Mouse (Mus musculus): ENCODE data around the gene Mical3. TPM values are rescaled to one million over a fixed set of nuclear protein-coding genes. Genes with fewer than 3 reads are reported as not detected.
A peak's percentile ranks its signal among the peaks of the same experiment; 100 is the strongest.

The Mical3 gene
- total RNA-seq, 2 experiments from 2014 or later, result 65.2 to 82.4 TPM

DNA sequence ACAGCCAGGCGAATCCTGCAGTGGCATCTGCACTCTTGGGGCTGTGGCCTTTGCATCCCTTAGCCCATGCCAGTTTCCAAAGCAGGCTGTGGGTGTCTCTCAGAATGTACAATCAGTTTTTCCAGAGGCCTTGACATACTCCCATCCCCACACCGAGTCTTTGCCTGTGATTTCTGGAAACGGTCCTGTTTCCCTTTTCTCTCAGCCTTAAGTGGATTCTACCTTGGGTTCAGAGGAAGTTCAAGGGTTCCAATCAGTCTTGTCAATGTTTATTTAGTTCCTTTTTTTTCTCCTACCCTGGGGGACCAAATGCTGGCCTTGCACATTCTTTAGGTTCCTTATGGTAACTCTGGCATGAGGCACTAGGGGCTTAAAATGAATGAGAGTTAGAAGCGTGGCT lies 16.0 kb upstream of the Mical3 start:
- no peak for DNase-seq

DNA sequence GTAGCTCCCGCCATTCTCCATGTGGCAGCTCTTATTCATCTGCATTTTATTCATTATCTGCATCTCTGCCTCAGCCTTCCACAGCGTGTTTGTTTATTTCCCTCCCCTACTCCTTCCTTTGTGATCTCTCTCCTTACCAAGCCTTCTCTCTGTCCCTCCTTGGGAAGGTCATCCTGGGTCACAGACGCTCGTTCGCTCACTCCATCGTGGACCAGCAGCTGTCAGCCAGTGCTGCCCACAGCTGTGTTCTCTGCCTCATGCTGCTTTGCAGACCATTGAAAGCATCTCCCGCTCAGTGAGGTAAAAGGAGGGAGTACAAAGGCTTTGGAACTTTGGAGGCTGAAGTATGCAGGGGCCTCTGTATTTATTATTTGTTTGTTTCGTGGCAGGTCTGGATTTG lies 15.1 kb upstream of the Mical3 start:
- no peak for DNase-seq

DNA sequence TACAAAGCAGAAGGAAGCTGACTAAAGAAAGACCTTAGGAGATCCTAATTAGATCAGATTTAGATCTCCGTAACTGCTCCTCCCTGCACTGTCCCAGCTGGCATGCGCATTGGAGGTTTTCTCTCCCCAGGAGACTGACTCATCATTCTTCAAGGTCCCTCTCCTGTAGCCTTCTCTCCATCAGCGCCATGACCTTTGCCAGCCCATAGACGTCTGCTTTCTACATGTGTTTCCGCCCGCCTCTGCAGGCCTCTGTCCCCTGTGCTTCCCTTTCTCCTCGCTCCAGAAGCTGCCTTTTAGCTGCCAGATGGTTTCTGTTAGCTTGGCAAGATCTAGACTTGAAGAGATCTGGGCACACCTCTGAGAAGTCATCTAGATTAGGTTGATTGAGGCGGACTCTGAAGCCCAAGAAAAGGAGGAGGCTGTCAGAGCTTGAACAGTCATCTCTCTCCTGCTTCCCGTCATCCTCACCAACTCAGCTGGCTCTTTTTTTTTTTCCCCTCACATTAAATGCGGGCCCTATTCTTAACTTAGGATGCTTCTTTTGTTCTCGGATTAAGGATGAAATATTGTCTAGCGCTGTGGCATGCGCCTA lies 14.3 kb upstream of the Mical3 start:
- DNase-seq, result no peak

DNA sequence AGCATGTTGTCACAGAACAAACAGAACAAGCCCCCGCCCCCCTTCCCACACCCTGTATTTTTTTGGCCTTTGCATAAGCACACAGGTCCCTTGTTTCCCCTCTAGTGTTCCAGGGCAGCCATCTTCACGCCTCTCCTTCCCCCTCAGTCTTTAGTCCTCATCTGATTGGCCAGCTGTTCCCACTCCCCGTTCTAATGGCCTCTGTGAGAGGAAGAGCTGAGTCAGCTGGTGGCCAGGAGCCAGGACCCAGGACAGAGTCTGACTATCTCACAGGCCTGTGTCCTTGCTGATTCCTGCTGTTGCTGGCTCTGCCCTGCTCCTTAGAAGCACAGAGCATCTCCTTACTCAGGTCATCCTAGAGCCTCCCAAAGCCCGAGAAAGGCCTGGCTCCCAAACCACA lies 13.3 kb upstream of the Mical3 start:
- peak; percentile 70 for DNase-seq

DNA sequence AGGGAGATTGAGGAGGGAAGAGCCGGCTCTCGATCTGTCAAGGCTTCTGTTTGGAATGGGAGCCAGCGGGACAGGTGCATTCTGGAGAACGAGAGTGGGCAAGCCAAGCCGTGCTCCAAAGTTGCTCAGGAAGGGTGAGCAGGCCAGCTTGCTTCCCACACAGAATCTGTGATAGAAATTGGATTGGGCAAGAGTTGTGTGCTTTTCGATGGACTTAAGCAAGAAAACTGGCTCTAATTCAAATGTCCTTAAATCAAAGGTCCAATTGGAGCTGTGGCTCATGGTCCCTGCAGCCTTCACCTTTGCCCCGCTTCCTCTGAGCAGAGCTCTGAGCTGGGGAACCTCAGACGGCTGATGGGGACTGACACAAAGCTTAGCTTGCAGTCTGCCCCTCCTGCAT lies 12.6 kb upstream of the Mical3 start:
- DNase-seq, result no peak

DNA sequence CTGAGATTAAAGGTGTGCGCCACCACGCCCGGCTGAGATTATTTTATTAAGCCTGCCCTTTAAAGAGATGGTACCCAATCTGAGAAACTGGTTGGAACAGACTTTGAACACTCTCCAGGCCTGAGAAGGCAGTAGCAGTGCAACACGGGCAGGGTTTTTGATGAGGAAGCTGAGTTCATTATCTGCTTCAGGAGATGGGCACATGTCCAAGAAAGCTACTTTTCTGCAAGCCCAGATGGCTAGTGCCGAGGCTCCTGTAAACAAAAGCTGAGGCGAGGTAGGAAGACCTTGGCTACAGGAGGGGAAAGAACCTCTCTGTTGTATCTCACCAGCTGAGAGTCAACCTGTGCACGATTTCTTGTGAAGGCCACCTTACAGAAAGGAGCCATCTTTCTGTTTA lies 11.5 kb upstream of the Mical3 start:
- no peak for DNase-seq

DNA sequence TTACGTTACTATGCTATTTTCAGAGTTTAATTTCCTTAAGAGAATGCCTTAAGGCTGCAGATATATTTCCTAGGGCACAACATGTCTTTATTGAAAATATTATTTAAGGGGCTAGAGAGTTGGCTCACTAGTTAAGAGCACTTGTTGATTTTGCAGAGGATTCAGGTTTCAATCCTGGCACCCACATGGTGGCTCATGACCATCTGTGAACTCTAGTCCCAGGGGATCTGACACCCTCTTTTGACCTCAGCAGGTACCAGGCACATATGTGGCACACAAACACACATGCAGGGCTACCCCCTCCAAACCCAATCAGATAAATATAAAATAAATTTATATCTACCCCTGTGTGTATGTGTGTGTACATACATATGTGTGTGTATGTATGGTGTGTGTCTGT lies 8.5 kb upstream of the Mical3 start:
- DNase-seq, result no peak

DNA sequence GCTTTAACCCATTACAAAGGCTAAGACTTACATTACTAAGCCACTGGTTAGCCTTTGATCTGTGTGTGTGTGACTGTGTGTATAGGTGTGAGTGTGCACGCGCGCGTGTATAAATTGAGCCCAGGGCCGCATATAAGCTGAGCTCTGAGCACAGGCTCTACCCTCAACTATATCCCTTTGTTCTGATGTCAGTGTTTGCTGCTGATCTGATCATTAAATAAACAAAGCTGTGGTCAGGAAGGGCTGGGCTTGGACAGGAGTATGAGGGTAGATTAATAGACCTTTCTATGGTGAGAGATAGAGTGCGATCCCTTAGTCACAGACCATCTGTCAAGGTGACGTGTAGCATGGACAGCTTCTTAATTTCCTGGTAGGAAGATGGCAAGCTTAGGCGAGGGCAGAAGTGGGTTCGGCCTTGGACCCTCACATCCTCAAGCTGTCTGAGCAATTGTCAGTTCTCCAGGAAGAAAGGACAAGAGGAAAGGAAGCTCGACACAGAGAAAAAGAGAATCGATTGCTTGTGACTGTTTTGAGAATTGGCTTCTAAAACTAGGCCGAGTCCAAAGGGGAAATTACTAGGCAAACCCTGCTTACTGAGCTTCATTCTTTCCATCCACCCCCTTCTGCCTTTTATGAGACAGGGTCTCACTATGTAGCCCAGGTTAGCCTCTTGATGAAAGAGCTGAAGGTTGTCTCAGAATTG lies 7.7 kb upstream of the Mical3 start:
- no peak for DNase-seq

DNA sequence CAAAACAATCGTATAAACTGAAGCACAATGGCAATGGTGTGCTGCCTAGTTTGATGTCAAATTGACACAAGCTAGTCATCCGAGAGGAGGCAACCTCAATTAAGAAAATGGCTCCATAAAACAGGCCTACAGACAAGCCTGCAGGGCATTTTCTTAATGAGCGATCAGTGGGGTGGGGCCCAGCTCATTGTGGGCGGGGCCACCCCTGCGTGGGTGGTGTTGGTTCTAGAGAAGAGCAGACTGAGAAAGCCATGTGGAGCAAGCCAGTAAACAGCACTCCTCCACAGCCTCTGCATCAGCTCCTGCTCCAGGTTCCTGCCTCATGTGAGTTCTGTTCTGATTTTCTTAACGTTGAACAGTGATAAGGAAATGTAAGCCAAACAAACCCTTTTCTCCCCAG lies 6.4 kb upstream of the Mical3 start:
- DNase-seq, result no peak

DNA sequence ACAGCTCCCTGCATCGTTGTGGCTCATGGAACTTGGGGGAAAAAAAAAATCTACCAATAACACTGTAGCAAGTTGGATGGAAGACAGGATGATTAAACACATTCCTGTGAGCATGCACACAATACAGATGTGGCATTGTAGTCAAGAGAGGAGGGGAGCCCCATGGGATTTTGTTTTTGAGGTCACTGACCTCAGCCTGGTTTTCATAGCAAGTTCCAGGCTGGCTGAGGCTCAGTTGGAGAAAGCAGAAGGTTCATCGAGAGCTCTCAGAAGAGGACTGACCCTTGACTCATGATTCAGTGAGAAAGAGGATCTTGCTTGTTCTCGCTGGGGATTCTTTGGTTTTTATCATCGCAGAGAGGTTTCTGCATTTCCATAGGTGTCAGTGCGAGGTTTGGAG lies 4.1 kb upstream of the Mical3 start:
- DNase-seq, result no peak

DNA sequence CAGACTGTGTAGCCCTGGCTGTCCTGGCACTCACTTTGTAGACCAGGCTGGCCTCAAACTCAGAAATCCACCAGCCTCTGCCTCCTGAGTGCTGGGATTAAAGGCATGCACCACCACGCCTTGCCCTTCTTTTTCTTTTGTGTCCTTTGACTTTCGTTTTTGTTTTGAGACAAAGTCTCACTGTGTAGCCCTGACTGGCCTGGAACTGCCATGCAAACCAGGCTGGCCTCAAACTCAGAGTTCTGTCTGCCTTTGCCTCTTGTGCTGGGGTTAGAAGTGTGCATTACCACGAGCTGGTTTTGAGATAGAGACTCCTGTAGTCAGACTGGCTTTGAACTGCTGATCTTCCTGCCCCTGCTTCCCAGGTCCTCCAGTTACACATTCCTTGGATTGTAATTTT lies 3.5 kb upstream of the Mical3 start:
- DNase-seq, result no peak

DNA sequence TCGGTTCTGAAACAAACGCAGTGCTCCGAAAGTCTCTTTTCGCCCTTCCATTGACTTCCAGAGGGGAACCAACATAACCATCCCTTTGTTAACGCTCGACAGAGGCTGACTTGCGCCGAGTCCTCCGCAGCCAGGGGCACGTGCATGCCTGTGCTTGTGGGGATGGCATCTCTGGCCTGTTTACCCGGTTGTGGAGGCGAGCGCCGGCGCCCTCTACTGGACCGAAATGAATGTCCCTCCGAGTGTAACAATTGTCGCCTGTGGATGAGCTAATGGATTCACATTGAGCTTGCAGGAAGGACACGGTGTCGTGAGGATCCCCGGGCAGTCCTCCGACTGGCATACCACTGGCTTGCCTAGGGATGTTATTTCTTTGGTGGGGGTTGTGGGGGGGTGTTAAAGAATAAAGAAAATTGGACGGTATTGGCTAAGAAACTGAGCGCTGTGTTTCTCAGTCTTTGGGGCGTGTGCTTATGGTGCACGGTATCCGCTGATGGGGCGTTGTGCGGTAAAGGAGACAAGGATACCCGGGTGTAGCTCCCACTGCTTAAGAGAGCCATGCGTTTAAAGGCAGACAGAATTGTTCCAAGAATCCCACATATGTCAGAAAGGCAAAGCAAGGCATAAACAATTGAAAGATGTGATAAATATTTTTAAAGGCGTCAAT lies 627 bp downstream of the Mical3 start:
- peak; percentile 78 for DNase-seq

DNA sequence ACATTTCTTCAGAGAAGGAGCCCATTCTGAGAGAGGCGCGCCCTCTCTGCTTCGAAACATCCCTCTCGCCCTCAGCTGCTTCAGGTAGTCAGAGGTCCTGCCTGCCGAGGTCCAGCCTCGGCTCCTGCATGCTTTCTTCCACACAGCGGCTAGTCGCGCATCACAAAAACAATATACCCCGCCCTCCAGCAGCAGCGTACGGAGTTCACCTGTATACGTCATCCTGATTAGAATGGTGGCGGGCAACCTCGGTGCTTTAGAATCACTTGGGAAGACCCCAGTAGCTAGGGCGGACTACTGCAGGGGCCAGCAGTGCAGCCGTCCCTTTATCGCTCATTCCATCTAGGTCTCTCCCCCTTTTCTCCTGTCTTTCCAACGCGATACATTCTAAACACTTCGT lies 1.3 kb downstream of the Mical3 start:
- DNase-seq, result no peak

DNA sequence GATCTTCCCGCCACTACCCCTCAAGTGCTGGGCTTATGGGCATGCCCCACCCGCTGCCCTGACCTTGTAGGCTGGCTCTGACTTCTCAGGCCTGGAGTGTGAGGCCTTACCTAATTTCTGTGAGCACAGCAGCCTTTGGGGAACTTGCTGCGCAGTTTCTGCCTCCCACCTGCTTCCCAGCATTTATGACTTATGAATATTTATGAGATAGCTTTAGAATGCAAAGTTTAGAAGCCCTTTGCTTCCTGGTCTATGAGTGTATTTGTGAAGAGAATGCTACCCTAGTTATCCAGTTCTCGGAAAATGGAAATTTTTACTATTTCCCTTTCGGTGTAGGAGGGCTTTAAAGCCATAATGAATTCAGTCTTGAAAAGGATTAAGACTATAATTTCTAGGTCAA lies 2.1 kb downstream of the Mical3 start:
- no peak for DNase-seq

DNA sequence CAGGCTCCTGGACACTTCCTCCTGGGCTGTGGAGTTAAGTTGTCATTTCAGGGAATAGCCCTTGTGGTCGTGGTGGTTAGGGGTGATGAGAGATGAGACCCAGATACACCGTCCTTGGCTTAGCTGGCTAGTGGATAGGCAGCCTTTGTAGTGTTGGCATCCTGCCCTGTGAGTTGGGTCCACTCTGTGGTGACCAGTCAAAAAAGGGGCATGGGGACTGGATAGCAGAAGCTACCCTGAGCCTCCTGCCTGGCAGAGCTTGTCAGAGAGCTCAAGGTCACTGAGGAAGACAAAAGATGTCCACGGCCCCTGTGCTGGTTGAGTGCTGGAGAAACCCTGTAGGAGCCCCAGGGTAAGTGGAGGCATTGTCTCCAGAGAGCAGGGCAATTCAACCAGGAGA lies 3.1 kb downstream of the Mical3 start:
- no peak for DNase-seq

DNA sequence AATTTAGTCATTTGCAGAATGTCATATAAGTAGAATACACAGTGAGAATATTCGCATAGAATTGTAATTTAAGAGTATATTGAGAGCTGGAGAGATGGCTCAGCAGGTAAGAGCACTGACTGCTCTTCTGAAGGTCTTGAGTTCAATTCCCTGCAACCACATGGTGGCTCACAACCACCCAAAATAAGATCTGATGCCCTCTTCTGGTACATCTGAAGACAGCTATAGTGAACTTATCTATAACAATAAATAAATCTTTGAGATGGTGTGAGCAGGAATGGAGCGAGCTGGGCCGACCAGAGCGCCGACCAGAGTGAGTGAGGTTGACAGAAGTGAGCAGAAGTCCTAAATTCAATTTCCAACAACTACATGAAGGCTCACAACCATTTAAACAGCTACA lies 4.6 kb downstream of the Mical3 start:
- no peak for DNase-seq

DNA sequence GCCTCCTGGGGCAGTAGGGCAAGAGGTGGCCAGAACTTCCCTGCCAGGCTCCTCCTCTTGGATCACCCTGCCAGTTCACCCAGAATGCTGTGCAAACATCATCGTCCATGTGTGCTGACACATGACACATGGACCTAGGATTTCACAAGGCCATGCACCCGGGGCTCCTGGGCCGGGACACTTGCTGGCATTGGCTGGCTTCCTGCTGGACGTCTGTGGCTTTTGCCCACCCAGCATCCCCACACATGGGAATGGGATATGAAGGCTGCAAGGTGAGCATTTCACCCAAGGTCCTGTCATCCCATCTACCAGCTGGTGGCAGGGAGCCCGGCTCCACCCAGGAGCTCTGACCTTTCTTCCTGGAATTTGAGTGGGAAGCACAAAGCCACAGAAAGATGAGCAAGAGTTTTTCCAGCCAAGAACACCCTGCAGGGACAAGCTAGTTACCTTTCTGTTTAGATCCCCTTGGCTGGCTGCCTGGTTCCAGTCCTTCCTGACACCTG lies 8.0 kb downstream of the Mical3 start:
- DNase-seq, result no peak

DNA sequence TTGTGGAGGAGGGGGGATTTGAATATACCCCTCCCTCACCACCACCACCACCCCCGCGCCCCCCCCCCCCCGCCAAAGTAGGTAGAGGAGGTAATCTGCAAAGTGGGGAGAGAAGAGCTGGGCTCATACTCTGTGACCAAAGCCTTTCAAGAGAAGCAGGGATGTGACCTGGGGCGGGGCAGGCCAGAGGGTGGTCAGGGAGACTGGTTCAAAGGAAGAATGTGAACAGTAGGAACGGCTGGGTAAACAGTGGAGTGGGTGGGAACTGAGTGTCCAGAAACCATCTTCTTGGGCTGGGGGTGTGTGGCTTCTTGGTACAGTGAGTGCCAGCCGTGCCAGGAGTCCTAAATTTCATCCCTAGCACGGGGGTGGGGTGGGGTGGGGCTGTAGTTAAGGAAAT lies 10.0 kb downstream of the Mical3 start:
- no peak for DNase-seq

DNA sequence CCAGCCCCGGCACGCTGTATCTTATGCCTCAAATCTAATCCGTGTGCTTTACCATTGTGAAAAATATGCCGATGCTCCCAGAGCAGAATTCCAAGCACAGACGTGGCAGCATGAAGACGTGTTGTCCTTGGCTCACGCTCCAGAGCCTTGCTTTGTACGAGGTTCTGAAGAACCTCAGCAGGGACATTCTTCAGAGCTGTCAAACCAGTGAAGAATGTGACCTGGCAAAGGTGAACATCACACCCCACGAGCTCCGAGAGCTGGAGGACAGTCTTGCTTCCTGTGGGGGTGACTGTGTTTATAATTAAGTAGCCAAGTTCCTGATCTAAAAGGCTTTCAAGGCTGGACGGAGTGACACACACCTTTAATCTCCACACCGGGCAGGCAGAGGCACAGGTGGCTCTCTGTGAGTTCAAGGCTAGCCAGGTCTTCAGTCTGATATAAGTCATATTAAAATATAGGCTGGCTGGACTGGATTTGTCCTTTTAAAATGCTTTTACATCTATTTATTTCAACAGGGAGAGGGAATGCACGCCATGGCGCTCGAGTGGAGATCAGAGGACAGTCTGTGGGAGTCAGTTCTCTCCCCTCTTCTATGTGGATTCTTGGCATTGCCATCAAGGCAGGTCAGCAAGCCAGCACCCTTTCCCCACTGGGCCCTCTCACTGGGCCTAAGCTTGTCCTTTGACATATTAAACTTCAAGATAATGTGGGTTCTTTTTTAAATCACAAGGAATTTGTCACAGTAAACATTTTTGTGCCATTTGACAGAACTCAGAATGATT lies 12.6 kb downstream of the Mical3 start:
- DNase-seq, result no peak

DNA sequence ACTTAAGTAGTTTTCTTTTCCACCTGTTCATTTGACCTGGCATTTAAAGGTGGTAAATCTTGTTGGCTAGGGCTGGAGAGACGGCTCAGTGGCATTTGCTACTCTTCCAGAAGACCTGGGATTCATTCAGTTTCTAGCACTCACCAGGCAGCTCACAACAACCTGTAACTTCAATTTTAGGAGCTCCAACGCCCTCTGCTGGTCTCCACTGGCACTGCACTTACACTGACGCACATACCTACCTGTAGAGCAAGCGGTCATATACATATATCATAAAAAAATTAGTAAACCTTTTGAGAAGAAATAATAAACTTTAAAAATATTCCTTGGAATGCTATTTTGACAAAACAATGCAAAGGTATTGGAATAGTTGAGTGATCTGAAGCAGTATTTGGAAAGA lies 13.7 kb downstream of the Mical3 start:
- DNase-seq, result no peak

DNA sequence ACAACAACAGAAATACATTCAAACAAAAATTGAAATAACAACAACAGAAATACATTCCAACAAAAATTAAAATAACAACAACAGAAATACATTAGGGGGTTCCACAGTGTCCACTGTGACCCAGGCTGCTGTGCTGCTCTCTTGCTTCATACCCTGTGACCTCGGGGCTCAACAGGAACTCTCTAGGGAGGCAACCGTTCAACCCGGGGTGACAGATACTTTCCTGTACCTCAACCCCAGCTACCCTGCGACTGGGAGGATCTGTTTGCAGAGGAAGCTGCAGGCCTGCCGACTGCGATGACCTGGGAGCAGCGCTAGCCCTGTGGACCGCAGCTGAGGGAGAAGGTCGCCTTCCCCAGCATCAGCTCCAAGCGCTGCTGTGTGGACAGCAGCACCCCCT lies 14.4 kb downstream of the Mical3 start:
- no peak for DNase-seq

DNA sequence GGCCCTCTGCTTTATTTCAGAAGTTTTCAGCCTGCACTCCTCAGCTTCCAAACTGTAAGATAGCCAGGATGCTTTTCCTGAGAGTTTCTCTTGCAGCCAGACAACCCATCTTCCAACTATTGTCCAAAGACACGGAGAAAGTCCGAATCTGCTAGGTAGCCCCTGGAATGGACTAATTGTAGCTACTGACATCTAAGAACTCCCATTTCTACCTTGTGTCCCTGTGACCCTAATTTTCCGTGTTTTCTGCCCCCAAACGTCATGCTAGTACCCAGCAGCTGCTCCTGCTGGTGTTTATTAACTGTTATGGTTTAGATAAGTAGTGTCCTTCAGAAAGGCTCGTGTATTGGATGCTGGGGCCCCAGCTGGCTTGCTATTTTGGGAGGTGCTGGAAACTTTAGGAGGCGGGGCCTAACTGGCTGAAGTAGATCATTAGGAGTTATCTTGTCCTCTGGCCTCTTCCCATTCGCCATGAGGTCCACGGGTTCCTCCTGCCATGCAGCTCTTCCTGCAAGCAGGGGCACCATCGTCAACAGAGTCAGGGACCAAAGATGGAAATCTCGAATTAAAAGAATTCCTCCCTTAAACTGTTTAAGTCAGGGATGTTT lies 19.2 kb downstream of the Mical3 start:
- no peak for DNase-seq

All from gastrocnemius, postnatal 10 days (tissue).